Mouse (Mus musculus): Measurements from ENCODE around the gene Slc41a3. TPM values are rescaled to one million over a fixed set of nuclear protein-coding genes. Genes with fewer than 3 reads are reported as not detected.

The Slc41a3 gene
- polyA plus RNA-seq (2012), result 15.7 and 16.6 TPM in 2 replicates

- Histone ChIP-seq H3K36me3 (ENCODE audit: control insufficient read depth) (peaks cover 15% of the 10 kb centered on the region), H3K9me3 (ENCODE audit: control insufficient read depth, low read length) (no peaks in the 10 kb centered on the region), H3K4me1 (ENCODE audit: control insufficient read depth) (peaks cover 82% of the 10 kb centered on the region), H3K4me3 (replicated peaks) (peak within 1 kb of the TSS; percentile 81), H3K27me3 (ENCODE audit: control insufficient read depth) (peaks cover 2% of the 10 kb centered on the region; the same call in 1 of the 2 replicates)
- TF ChIP-seq GATA1 (IDR thresholded peaks at IDR 0.05; ENCODE audit: low read length), result no peak
- no peak for TF ChIP-seq TAL1 (IDR thresholded peaks at IDR 0.05; ENCODE audit: low read length)
Measured at GRCm38 (mm10) chr6:90604533-90605297, at the start of gene Slc41a3. Gene Slc41a3 (plus strand): TSS chr6:90604725.

- H3K4me1 ChIP-seq (ENCODE audit: control insufficient read depth), result no peaks in the 10 kb centered on the region
- H3K36me3 ChIP-seq (ENCODE audit: control insufficient read depth), result peaks cover 8% of the 10 kb centered on the region; the same call in 1 of the 2 replicates
- no peak overlapping the region for H3K4me3 ChIP-seq (replicated peaks)
- no peaks in the 10 kb centered on the region for H3K9me3 ChIP-seq (ENCODE audit: control insufficient read depth, low read length)
- H3K27me3 ChIP-seq (ENCODE audit: control insufficient read depth), result no peaks in the 10 kb centered on the region
- no peak for TF ChIP-seq GATA1 (IDR thresholded peaks at IDR 0.05; ENCODE audit: low read length)
- no peak for TF ChIP-seq TAL1 (IDR thresholded peaks at IDR 0.05; ENCODE audit: low read length)
Measured at GRCm38 (mm10) chr6:90556534-90557058, 47.9 kb upstream of the Slc41a3 start.

- Histone ChIP-seq H3K4me1 (ENCODE audit: control insufficient read depth) (no peaks in the 10 kb centered on the region), H3K9me3 (ENCODE audit: control insufficient read depth, low read length) (no peaks in the 10 kb centered on the region), H3K4me3 (replicated peaks) (no peak overlapping the region), H3K36me3 (ENCODE audit: control insufficient read depth) (peaks cover 8% of the 10 kb centered on the region; the same call in 1 of the 2 replicates), H3K27me3 (ENCODE audit: control insufficient read depth) (no peaks in the 10 kb centered on the region)
- no peak for TF ChIP-seq TAL1 (IDR thresholded peaks at IDR 0.05; ENCODE audit: low read length)
- no peak for TF ChIP-seq GATA1 (IDR thresholded peaks at IDR 0.05; ENCODE audit: low read length)
Measured at GRCm38 (mm10) chr6:90557077-90557476, 47.4 kb upstream of the Slc41a3 start.

- TF ChIP-seq TAL1 (IDR thresholded peaks at IDR 0.05; ENCODE audit: low read length) (no peak), GATA1 (IDR thresholded peaks at IDR 0.05; ENCODE audit: low read length) (no peak)
- Histone ChIP-seq H3K4me1 (ENCODE audit: control insufficient read depth) (no peaks in the 10 kb centered on the region), H3K36me3 (ENCODE audit: control insufficient read depth) (peaks cover 13% of the 10 kb centered on the region; the same call in 1 of the 2 replicates), H3K9me3 (ENCODE audit: control insufficient read depth, low read length) (no peaks in the 10 kb centered on the region), H3K27me3 (ENCODE audit: control insufficient read depth) (no peaks in the 10 kb centered on the region), H3K4me3 (replicated peaks) (no peak overlapping the region)
Measured at GRCm38 (mm10) chr6:90557829-90558693, 46.5 kb upstream of the Slc41a3 start.

- TF ChIP-seq TAL1 (IDR thresholded peaks at IDR 0.05; ENCODE audit: low read length) (no peak), GATA1 (IDR thresholded peaks at IDR 0.05; ENCODE audit: low read length) (no peak)
- H3K4me3 ChIP-seq (replicated peaks), result no peak overlapping the region
Measured at GRCm38 (mm10) chr6:90560390-90561058, 44.0 kb upstream of the Slc41a3 start.

GRCm38 (mm10) chr6:90561234-90561781 lies 43.2 kb upstream of the Slc41a3 start:
- Histone ChIP-seq H3K27me3 (ENCODE audit: control insufficient read depth) (no peaks in the 10 kb centered on the region), H3K4me1 (ENCODE audit: control insufficient read depth) (no peaks in the 10 kb centered on the region), H3K36me3 (ENCODE audit: control insufficient read depth) (peaks cover 13% of the 10 kb centered on the region; the same call in 1 of the 2 replicates), H3K9me3 (ENCODE audit: control insufficient read depth, low read length) (no peaks in the 10 kb centered on the region), H3K4me3 (replicated peaks) (no peak overlapping the region)
- TF ChIP-seq GATA1 (IDR thresholded peaks at IDR 0.05; ENCODE audit: low read length) (no peak), TAL1 (IDR thresholded peaks at IDR 0.05; ENCODE audit: low read length) (no peak)

More at GRCm38 (mm10) chr6:90560390-90561058, 44.0 kb upstream of the Slc41a3 start:
- peaks cover 13% of the 10 kb centered on the region; the same call in 1 of the 2 replicates for H3K36me3 ChIP-seq (ENCODE audit: control insufficient read depth)
- no peaks in the 10 kb centered on the region for H3K27me3 ChIP-seq (ENCODE audit: control insufficient read depth)
- no peaks in the 10 kb centered on the region for H3K9me3 ChIP-seq (ENCODE audit: control insufficient read depth, low read length)
- no peaks in the 10 kb centered on the region for H3K4me1 ChIP-seq (ENCODE audit: control insufficient read depth)

- H3K36me3 ChIP-seq (ENCODE audit: control insufficient read depth), result peaks cover 13% of the 10 kb centered on the region; the same call in 1 of the 2 replicates
- no peaks in the 10 kb centered on the region for H3K4me1 ChIP-seq (ENCODE audit: control insufficient read depth)
- H3K4me3 ChIP-seq (replicated peaks), result no peak overlapping the region
- TF ChIP-seq GATA1 (IDR thresholded peaks at IDR 0.05; ENCODE audit: low read length), result no peak
- TF ChIP-seq TAL1 (IDR thresholded peaks at IDR 0.05; ENCODE audit: low read length), result no peak
- no peaks in the 10 kb centered on the region for H3K9me3 ChIP-seq (ENCODE audit: control insufficient read depth, low read length)
- no peaks in the 10 kb centered on the region for H3K27me3 ChIP-seq (ENCODE audit: control insufficient read depth)
Measured at GRCm38 (mm10) chr6:90564240-90564639, 40.3 kb upstream of the Slc41a3 start.

Measured in erythroblast, embryonic 14.5 days (primary cell).